Mouse (Mus musculus) liver, embryonic 13.5 days (tissue): ENCODE results near the gene Nxf7. TPM values are rescaled to one million over a fixed set of nuclear protein-coding genes. Genes with fewer than 3 reads are reported as not detected.
"Not testable (repeated sequence)": the region's sequence is repeated elsewhere in the genome, so short reads cannot be mapped to it uniquely, and the experiment has no call there.

Experiments
- ATAC-seq: fragments of 200-750 bp; cut with Nextera tagmentation; 2 replicates; pipeline ENCODE4 v1.8.0; 2017; ENCODE audit warnings: low read depth, mild to moderate bottlenecking, moderate number of reproducible peaks, moderate library complexity
- DNase-seq: peaks from one replicate; pipeline ENCODE4 v3.0.0; 2022
- H3K27ac ChIP-seq: fragments of 300-500 bp; sonication (generic); 2 replicates; pipeline ENCODE4 v1.5.1; 2015; ENCODE audit warnings: moderate library complexity, mild to moderate bottlenecking, inconsistent platforms
- H3K27me3 ChIP-seq: fragments of 300-500 bp; sonication (generic); 2 replicates; pipeline ENCODE4 v1.6.1; 2015; ENCODE audit warnings: mild to moderate bottlenecking, inconsistent platforms
- H3K36me3 ChIP-seq: fragments of 300-500 bp; sonication (generic); 2 replicates; pipeline ENCODE4 v1.6.1; 2015; ENCODE audit warnings: mild to moderate bottlenecking, inconsistent platforms
- H3K4me1 ChIP-seq: fragments of 300-500 bp; sonication (generic); replicated peaks from 2 replicates; pipeline ENCODE4 v1.6.1; 2015; ENCODE audit warnings: inconsistent platforms
- H3K4me2 ChIP-seq: fragments of 300-500 bp; sonication (generic); 2 replicates; pipeline ENCODE4 v1.6.1; 2015; ENCODE audit warnings: inconsistent platforms, mild to moderate bottlenecking, moderate library complexity
- H3K4me3 ChIP-seq: fragments of 300-500 bp; sonication (generic); replicated peaks from 2 replicates; pipeline ENCODE4 v1.5.1; 2015; ENCODE audit warnings: mild to moderate bottlenecking, inconsistent platforms
- H3K9ac ChIP-seq: fragments of 300-500 bp; sonication (generic); 2 replicates; pipeline ENCODE4 v1.6.1; 2015; ENCODE audit warnings: mild to moderate bottlenecking, inconsistent platforms
- H3K9me3 ChIP-seq: fragments of 300-500 bp; sonication (generic); replicated peaks from 2 replicates; pipeline ENCODE4 v1.6.1; 2016; ENCODE audit warnings: inconsistent platforms
- WGBS: fragments of 180-500 bp; shearing (Covaris S2); methylation state at CpG from one replicate; pipeline ENCODE4 v1.1.7; 2015; ENCODE audit not compliant: insufficient replicate concordance; 5-methylcytosine and 5-hydroxymethylcytosine counted together
- polyA plus RNA-seq: library from polyadenylated mRNA; unstranded; fragments of >200 nt; fragmentation: Nextera tagmentation; extraction: Ambion mirVana; gene quantifications from 2 replicates; pipeline ENCODE4 v1.2.1, GENCODE M21; 2015

Gene Nxf7
- polyA plus RNA-seq, 1 experiment from 2014 or later, result not detected

DNA sequence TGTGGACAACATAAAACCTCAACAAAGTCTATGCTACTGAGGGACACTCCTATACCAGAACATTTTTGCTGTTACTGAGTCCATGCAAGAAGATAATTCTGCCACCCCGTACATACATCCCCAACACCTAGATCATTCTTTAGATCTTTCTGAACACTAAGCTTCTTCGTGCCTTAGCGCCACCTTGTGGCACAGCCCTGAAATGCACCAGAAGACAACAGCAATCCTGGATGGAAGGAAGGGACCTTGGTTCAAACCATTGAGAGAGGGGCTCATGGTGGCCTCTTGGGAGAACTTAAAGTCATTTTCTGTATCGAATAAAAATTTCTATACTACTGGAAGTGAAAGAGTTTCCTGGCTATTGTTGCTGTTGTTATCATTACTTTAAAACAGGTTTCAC is 37.6 kb downstream of the Nxf7 start:
- DNase-seq, result not testable (repeated sequence)
- 16% methylated on average over 4 of the region's 4 CpGs for WGBS

DNA sequence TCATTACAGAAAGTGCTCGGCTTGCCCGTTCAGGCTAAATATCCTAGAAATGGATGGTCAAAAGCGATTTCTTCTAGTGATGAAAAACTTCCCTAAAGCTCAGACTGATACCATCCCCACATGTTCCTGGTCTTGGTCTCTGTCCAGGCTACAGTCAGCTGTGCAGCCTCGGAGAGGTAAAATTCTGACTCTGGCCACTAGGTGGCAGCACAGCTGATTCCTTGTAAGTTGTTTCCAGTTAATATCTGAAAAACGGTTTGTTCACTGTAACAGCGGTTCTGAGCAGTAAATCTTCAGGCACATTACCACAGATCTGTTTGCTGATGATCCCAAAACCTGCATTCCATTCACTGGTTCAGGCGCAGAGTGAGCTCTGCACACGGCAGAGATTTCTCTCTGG is 38.9 kb downstream of the Nxf7 start:
- H3K36me3 ChIP-seq, DNase-seq, H3K9me3 ChIP-seq, H3K27me3 ChIP-seq, H3K4me3 ChIP-seq, H3K27ac ChIP-seq, H3K4me2 ChIP-seq, ATAC-seq, H3K9ac ChIP-seq, H3K4me1 ChIP-seq: not testable (repeated sequence)
- WGBS, result 18% methylated on average over 8 of the region's 8 CpGs

More for the DNA sequence above, 37.6 kb downstream of the Nxf7 start:
- not testable (repeated sequence) for H3K4me3 ChIP-seq, H3K9me3 ChIP-seq, H3K36me3 ChIP-seq, ATAC-seq, H3K27ac ChIP-seq, H3K4me1 ChIP-seq, H3K4me2 ChIP-seq, H3K27me3 ChIP-seq, H3K9ac ChIP-seq

Other genes starting within 250 kb of the Nxf7 start
- not detected in 2 replicates for gene Gm5128, start 225.5 kb downstream of the Nxf7 start, polyA plus RNA-seq
- not detected in 2 replicates for gene Gm7903, start 164.9 kb downstream of the Nxf7 start, polyA plus RNA-seq
- gene AV320801, start 104.2 kb downstream of the Nxf7 start, polyA plus RNA-seq, result not detected in 2 replicates
- not detected in 2 replicates for gene Prame, start 28.9 kb upstream of the Nxf7 start, polyA plus RNA-seq
- gene Tcp11x2, start 95.0 kb upstream of the Nxf7 start, polyA plus RNA-seq, result not detected in 2 replicates
- not detected in 2 replicates for gene Tmsb15a, start 126.5 kb upstream of the Nxf7 start, polyA plus RNA-seq
- gene Armcx5, start 144.0 kb upstream of the Nxf7 start, polyA plus RNA-seq, result 3.5 and 3.8 TPM in 2 replicates
- 8.3 and 9.5 TPM in 2 replicates for gene Gprasp1, start 144.0 kb upstream of the Nxf7 start, polyA plus RNA-seq
- gene Bhlhb9, start 198.8 kb upstream of the Nxf7 start, polyA plus RNA-seq, result 12.8 and 15.5 TPM in 2 replicates
- gene Gprasp2, start 240.3 kb upstream of the Nxf7 start, polyA plus RNA-seq, result 1.4 TPM in 2 replicates